Mouse (Mus musculus) ES-E14 (cell line): Measurements from ENCODE around the gene Cdc20.

ENCODE experiments used
- CHD2 ChIP-seq: IDR thresholded peaks from 2 replicates; pipeline ENCODE4 v1.6.1; 2014; ENCODE audit warnings: mild to moderate bottlenecking, low read depth, low read length, inconsistent platforms
- HCFC1 ChIP-seq: IDR thresholded peaks from 2 replicates; pipeline ENCODE4 v1.6.1; 2012; ENCODE audit warnings: low read length, inconsistent platforms, borderline replicate concordance; ENCODE audit not compliant: insufficient read depth
- ZC3H11A ChIP-seq: IDR thresholded peaks from 2 replicates; pipeline ENCODE4 v1.6.1; 2012; ENCODE audit warnings: low read depth, mild to moderate bottlenecking, inconsistent platforms, low read length, borderline replicate concordance
- ZNF384 ChIP-seq: IDR thresholded peaks from 2 replicates; pipeline ENCODE4 v1.6.1; 2012; ENCODE audit warnings: low read depth, low read length, inconsistent platforms

- TF ChIP-seq ZC3H11A (no peak), HCFC1 (no peak), CHD2 (no peak), ZNF384 (no peak)
Measured at GRCm38 (mm10) chr4:118398400-118398799, 38.8 kb downstream of the Cdc20 start.
